Mouse (Mus musculus) kidney, postnatal 14 days (tissue): Measurements from ENCODE around the gene Dhx38.
A peak's percentile ranks its signal among the peaks of the same experiment; 100 is the strongest.

Source experiments
- DNase-seq: peaks from one replicate; pipeline ENCODE4 v3.0.0; 2022; ENCODE audit warnings: mixed read lengths

Gene Dhx38

GRCm38 (mm10) chr8:109565498-109566333 lies at the start of gene Dhx38, which contains the start of gene Txnl4b:
Gene Dhx38 (minus strand): TSS chr8:109565861.
Gene Txnl4b (plus strand): TSS chr8:109565892.
- peak; percentile 99 for DNase-seq

- DNase-seq: no peak
Observed at GRCm38 (mm10) chr8:109614243-109615210, 48.9 kb upstream of the Dhx38 start, which contains the start of gene Pkd1l3. Gene Pkd1l3 (plus strand): TSS chr8:109614517.

GRCm38 (mm10) chr8:109609153-109609502 lies 43.5 kb upstream of the Dhx38 start:
- DNase-seq: peak; percentile 38

- DNase-seq: peak; percentile 97
Observed at GRCm38 (mm10) chr8:109608271-109609152, 42.9 kb upstream of the Dhx38 start, which contains the start of gene Dhodh. Gene Dhodh (minus strand): TSS chr8:109608673.

GRCm38 (mm10) chr8:109607650-109608049 lies 42.0 kb upstream of the Dhx38 start:
- DNase-seq: no peak

GRCm38 (mm10) chr8:109606725-109607124 lies 41.1 kb upstream of the Dhx38 start:
- DNase-seq: no peak

GRCm38 (mm10) chr8:109595854-109596253 lies 30.2 kb upstream of the Dhx38 start:
- DNase-seq: peak; percentile 47

- DNase-seq: peak; percentile 37
Observed at GRCm38 (mm10) chr8:109593117-109593788, 27.6 kb upstream of the Dhx38 start.

GRCm38 (mm10) chr8:109592164-109592563 lies 26.5 kb upstream of the Dhx38 start:
- no peak for DNase-seq

- no peak for DNase-seq
Observed at GRCm38 (mm10) chr8:109591367-109591766, 25.7 kb upstream of the Dhx38 start.

GRCm38 (mm10) chr8:109590901-109591300 lies 25.2 kb upstream of the Dhx38 start:
- DNase-seq: no peak

- peak; percentile 83 for DNase-seq
Observed at GRCm38 (mm10) chr8:109586972-109587504, 21.4 kb upstream of the Dhx38 start.

- no peak for DNase-seq
Observed at GRCm38 (mm10) chr8:109585652-109586051, 20.0 kb upstream of the Dhx38 start.

GRCm38 (mm10) chr8:109584830-109585229 lies 19.2 kb upstream of the Dhx38 start:
- DNase-seq: no peak

GRCm38 (mm10) chr8:109584293-109584692 lies 18.6 kb upstream of the Dhx38 start:
- DNase-seq: no peak

GRCm38 (mm10) chr8:109578900-109579301 lies 13.2 kb upstream of the Dhx38 start, which contains the start of gene Hp:
Gene Hp (minus strand): TSS chr8:109579172.
- no peak for DNase-seq

GRCm38 (mm10) chr8:109576311-109576710 lies 10.7 kb upstream of the Dhx38 start:
- no peak for DNase-seq

- no peak for DNase-seq
Observed at GRCm38 (mm10) chr8:109571139-109571538, 5.5 kb upstream of the Dhx38 start.

- no peak for DNase-seq
Observed at GRCm38 (mm10) chr8:109564766-109565165, 895 bp downstream of the Dhx38 start.

- DNase-seq: no peak
Observed at GRCm38 (mm10) chr8:109563881-109564280, 1.8 kb downstream of the Dhx38 start.

- no peak for DNase-seq
Observed at GRCm38 (mm10) chr8:109551663-109552062, 14.0 kb downstream of the Dhx38 start.
